Mouse (Mus musculus) heart, postnatal 0 days (tissue): ENCODE data around the gene Arx.

Experiments
- CTCF ChIP-seq: IDR thresholded peaks from 2 replicates; pipeline ENCODE4 v1.5.1; 2016; ENCODE audit warnings: antibody characterized with exemption, control low read depth, low read depth
- EP300 ChIP-seq: IDR thresholded peaks from 2 replicates; pipeline ENCODE4 v1.6.1; 2016; ENCODE audit warnings: antibody characterized with exemption, low read depth

DNA sequence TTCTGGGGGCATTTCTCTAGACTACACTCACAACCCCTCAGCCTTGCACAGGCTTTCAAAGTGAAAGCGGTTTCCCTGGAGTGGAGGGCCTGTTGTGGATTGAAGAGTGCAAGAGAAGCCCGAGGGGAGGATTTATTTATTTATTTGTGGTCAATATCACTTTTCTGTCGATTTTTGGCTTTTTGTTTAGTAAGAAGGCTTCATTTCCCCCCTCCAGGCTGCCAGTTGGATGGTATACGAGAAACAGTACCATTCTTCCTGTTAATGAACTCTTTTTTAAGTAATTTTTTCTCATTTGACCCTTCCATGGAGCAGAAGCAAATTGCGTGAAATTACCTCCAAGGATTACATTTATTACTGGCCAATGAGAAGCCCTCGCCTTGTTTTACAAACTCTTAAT lies 13.5 kb downstream of the Arx start:
- no peak for TF ChIP-seq CTCF
- no peak for TF ChIP-seq EP300
